Mouse (Mus musculus) layer of hippocampus, adult 8-10 months (tissue): ENCODE results near the gene Nmral1. TPM values are rescaled to one million over a fixed set of nuclear protein-coding genes. Genes with fewer than 3 reads are reported as not detected.
"Not testable (repeated sequence)": the region's sequence is repeated elsewhere in the genome, so short reads cannot be mapped to it uniquely, and the experiment has no call there.

Source experiments
- DNase-seq, 2 experiments: peaks; one replicate each; pipeline ENCODE4 v3.0.0; 2022; ENCODE audit warnings: low spot score in 2 of 2
- total RNA-seq, 4 experiments: library from RNA; stranded (reverse); gene quantifications; 2 replicates each; pipeline ENCODE4 v1.2.4; 2022

Gene Nmral1
- total RNA-seq, 4 experiments from 2014 or later: 14.3 to 19.6 (median 16.7) TPM

DNA sequence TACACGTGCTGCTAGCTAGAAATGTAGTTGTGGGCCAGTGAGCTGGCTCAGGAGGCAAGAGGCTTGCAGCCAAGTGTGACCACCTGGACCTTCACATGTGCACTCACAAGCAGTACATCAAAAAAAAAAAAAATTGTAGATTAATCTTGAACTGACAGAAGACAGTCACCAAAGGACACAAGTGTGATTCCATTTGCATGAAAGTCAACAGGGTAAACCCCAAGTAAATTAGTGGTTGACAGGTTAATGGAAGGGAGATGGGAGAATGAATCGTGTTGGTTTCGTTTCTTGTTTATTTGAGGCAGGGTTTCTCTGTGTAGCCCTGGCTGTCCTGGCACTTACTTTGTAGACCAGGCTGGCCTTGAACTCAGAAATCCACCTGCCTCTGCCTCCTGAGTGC is 1.3 kb downstream of the Nmral1 start:
- no peak for DNase-seq

DNA sequence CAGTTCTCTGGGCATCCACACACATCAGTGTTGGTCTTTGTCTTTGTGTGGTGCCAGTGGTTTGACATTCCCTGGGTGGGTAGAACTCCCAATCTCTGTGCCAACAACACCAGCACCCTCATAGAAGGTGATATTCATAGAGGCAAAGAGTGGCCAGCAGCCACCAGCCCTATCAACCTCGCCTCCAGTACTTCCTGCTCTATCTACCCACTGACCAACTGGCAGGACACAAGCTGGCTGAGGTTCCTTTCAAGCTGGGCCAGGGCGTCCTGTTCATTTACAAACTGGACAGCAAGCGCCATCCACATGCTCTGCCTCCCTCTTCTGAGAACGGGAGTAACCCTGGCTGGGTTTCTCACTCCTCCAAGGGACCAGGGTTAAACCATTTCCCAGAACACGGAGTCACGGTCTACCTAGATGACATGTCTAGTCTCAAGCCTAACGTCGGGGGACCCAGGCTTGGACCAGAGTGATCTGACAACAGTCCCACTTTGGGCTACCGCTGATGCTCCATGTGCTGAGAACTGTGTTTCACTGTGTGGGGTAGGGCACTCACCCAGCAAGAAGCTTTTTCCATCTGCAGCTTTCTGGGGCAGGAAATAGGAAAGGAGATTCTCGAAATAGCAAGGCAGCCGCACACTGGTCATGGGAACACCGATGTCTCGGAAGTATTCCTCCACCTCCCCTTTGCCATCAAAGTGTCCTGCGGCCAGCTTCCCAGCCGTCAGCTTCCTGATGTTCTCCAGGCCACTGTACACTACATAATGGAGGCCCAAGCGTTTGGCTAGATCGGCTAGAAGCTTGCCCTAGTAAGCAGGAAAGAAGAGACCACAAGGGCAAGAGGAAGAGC is 5.1 kb downstream of the Nmral1 start:
- DNase-seq: no peak

- DNase-seq: no peak
Observed at GRCm38 (mm10) chr16:4711173-4711572, 8.0 kb downstream of the Nmral1 start.

- no peak for DNase-seq
Observed at GRCm38 (mm10) chr16:4705541-4705940, 13.6 kb downstream of the Nmral1 start.

GRCm38 (mm10) chr16:4702646-4703045 is 16.5 kb downstream of the Nmral1 start:
- DNase-seq: no peak

DNA sequence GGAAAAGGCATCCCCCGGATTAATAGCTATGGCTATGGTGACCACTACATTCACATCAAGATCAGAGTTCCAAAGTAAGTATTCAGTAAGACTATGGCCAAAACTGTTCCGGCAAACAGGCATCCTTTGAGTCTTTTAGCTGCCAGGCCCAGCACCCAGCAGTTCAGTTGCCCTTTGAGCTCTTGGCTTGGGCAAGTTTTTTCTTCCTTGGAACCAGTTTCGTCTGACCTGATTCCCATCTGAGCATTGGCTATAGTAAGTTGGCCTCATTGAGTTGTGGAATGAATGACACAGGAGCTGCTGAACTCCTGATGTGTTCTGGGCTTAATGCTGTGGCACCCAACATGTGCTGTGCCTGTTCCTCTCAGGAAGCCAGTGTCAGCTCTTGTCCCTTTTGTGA is 17.9 kb downstream of the Nmral1 start:
- DNase-seq: no peak

DNA sequence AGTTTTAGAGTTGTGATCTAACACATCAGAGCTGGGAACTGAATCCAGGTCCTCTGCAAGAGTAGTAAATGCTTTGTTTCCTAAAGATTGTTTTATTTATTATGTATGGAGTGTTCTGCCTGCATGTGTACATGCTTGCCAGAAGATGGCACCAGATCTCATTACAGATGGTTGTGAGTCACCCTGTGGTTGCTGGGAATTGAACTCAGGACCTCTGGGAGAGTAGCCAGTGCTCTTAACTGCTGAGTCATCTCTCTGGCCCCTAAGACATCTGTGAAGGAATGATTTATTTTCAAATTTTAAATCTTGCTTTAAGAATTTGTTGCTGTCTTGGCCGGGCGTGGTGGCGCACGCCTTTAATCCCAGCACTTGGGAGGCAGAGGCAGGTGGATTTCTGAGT is 29.8 kb downstream of the Nmral1 start:
- not testable (repeated sequence) for DNase-seq

- DNase-seq: no peak
Observed at GRCm38 (mm10) chr16:4684457-4684791, 34.7 kb downstream of the Nmral1 start.

DNA sequence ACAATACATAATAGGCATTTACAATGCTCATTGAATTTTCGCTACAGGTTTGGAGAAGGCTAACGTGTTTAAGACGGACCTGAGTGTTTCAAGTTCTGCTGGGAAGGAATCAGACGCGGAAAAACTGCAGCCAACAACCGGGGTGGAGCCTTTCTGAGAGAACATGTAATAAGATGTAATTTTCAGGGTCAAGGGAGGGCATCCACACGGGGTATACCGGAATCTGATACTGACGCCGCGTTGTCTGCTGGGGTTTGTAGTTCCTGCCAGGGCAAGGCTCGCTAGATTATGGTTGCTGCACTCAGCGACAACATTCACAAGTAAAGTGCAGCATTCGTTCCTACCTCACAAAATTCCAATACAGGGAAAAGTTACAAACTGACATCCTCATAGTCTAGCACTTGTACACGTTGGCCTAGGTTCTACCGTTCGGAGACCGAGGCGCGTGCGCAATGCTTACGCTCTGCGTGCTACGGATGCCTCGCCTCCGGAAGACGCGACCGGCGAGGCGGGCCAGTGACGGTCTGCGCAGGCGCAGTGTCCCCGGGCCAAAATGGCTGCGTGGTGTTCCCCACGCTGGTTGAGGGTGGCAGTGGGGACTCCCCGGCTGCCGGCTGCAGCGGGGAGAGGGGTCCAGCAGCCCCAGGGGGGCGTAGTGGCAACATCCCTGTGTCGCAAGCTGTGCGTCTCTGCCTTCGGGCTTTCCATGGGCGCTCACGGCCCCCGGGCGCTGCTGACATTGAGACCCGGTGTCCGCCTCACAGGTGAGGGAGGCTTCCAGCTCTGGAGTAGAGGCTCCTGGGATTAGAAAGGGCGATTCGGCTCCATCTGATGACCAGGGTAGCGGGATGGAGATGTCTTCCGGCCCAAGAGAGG is 35.3 kb downstream of the Nmral1 start:
- peak; percentile 91 to 96 for DNase-seq

DNA sequence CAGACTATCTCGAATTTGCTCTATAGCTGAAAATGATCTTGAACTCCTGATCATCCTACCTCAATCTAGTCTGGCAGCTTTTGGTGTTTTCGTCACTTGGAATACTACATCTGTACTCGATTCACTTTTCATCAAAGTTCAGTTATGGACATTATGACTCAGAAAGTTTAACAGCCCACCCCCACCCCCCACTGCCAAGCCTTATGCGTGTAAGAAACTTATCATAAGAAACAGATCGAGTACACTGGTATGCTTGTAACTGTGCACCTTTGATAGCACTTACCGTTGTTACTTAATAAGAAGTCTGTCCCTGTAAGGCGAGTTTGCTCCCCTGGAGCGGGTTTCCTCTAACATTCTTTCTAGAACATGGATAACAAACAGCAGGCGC is 36.0 kb downstream of the Nmral1 start:
- no peak for DNase-seq

- DNase-seq: no peak
Observed at GRCm38 (mm10) chr16:4682628-4683179, 36.5 kb downstream of the Nmral1 start.

DNA sequence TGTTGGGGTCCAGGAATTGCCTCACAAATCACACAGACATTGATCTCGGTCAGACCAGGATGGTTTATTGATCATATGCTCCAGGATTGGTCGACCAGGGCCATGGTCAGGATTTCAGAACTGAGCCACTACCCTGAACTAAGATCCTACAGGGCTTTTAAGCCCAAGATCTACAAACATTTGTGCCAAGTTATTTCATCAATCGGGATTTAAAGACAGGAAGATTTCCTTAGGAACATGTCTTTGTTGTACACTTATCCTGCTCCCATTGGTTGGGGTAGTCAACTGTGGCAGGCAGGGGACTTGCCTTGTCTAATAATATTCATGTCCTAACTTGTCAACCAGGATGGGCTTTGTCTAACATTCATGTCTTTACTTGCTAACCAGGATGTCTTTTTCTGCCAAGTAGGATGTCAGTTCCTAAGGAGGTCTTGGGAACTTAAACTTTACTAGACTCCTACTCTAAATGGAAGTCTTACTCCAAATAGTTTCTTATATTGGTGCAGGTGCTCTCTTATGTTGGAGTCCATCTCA is 38.2 kb downstream of the Nmral1 start:
- DNase-seq: not testable (repeated sequence)

- peak; percentile 84 to 86 for DNase-seq
Observed at GRCm38 (mm10) chr16:4679121-4680018, 39.8 kb downstream of the Nmral1 start, which contains the start of gene Coro7. Coro7 (minus strand) TSS chr16:4679777.

GRCm38 (mm10) chr16:4678080-4678479 is 41.1 kb downstream of the Nmral1 start:
- no peak for DNase-seq

- DNase-seq: no peak
Observed at GRCm38 (mm10) chr16:4676836-4677235, 42.3 kb downstream of the Nmral1 start.

DNA sequence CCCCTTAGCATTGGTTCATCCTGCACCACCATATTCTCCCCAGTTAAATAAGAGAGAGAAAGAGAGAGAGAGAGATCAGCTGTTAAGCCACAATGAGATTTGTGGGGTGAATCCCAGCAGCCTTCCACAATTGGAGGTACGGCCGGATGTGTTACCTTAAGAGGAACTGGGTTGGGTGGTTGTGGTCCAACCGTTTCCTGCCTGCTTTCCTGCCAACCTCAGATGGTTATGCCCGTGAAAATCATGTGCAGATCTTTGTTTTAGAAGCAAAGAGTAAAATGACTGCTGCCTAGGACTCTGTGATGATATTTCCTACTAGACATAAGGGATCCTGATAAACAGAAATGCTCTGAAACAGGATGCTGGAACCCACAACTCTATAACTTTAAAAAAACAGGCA is 45.1 kb downstream of the Nmral1 start:
- DNase-seq: no peak

- no peak for DNase-seq
Observed at GRCm38 (mm10) chr16:4670317-4670716, 48.8 kb downstream of the Nmral1 start.

GRCm38 (mm10) chr16:4667190-4667808 is 51.9 kb downstream of the Nmral1 start:
- peak; percentile 76 to 88 for DNase-seq

DNA sequence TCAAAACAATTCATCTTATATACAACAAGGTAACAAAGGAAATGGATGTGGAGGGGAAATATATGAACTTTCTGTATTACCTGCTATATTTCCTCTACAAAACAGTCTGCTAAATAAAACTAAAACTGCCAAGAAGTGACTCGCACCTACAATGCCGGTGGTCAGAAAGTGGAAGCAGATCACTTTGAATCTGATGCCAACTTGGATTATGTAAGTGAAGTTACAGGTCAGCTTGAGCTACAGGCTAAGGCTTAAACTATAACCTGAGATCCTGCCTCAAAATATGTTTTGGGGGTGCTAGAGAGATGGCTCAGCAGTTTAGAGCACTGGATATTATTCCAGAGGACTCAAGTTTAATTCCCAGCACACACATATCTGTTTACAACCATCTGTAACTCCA is 53.4 kb downstream of the Nmral1 start:
- DNase-seq: no peak

DNA sequence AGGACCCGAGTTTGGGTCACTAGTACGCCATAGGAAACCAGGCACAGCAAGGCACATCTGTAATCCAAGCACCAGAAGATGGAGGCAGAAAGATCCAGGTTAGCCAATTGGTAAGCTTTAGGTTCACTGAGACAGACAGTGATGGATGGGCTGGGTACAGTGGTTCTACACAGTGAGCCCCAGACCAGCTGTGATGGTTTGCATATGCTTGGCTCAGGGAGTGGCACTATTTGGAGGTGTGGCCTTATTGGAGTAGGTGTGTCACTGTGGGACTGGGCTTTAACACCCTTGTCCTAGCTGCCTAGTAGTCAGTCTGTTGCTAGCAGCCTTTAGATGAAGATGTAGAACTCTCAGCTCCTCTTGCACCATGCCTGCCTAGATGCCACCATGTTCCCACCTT is 55.4 kb downstream of the Nmral1 start:
- DNase-seq: no peak
